Mouse (Mus musculus): ENCODE results near the gene Tceal1. TPM values are rescaled to one million over a fixed set of nuclear protein-coding genes. Genes with fewer than 3 reads are reported as not detected.

Gene Tceal1
- 0.26 to 0.31 TPM (median 0.27 TPM) in 3 of 4 replicates, not detected in the other for total RNA-seq (2023)

GRCm38 (mm10) chrX:136707446-136708167 lies at the start of gene Tceal1:
Gene Tceal1, plus strand, starts transcription at chrX:136707982.

GRCm38 (mm10) chrX:136743459-136743858 lies 35.7 kb downstream of the Tceal1 start, which contains the start of gene Morf4l2:
Gene Morf4l2, minus strand, starts transcription at chrX:136743690.

Other genes with a start within 250 kb of the Tceal1 start
- not detected in 4 replicates for gene Kir3dl1, start 190.0 kb upstream of the Tceal1 start, total RNA-seq (2023)
- not detected in 4 replicates for gene Kir3dl2, start 163.9 kb upstream of the Tceal1 start, total RNA-seq (2023)
- gene Tceal3, start 117.1 kb upstream of the Tceal1 start, total RNA-seq (2023): not detected in 4 replicates
- 111 to 140 TPM (median 128 TPM) in 4 replicates for gene Morf4l2, start 35.7 kb downstream of the Tceal1 start, total RNA-seq (2023)
- gene Glra4, start 72.2 kb downstream of the Tceal1 start, total RNA-seq (2023): not detected in 4 replicates
- gene Plp1, start 114.7 kb downstream of the Tceal1 start, total RNA-seq (2023): 4.9 to 6.6 TPM (median 5.1 TPM) in 4 replicates
- gene Rab9b, start 160.8 kb downstream of the Tceal1 start, total RNA-seq (2023): not detected in 4 replicates
- not detected in 4 replicates for gene H2bfm, start 219.3 kb downstream of the Tceal1 start, total RNA-seq (2023)